Mouse (Mus musculus) heart, adult 2 months (tissue): ENCODE data around the gene Wnt2b. TPM values are rescaled to one million over a fixed set of nuclear protein-coding genes. Genes with fewer than 3 reads are reported as not detected.

ENCODE experiments used
- DNase-seq, 2 experiments: peaks; one replicate each; pipeline ENCODE4 v3.0.0; 2021
- H3K27ac ChIP-seq: fragments of 200-600 bp; 2 replicates; pipeline ENCODE4 v1.8.1; 2022
- H3K27me3 ChIP-seq: fragments of 200-500 bp; 2 replicates; pipeline ENCODE4 v1.6.1; 2012; ENCODE audit warnings: mild to moderate bottlenecking, low read length, inconsistent platforms, mixed read lengths; ENCODE audit not compliant: control insufficient read depth, insufficient read depth
- H3K36me3 ChIP-seq: fragments of 200-500 bp; 2 replicates; pipeline ENCODE4 v1.6.1; 2012; ENCODE audit warnings: low read length, inconsistent platforms; ENCODE audit not compliant: control insufficient read depth, insufficient read depth
- H3K4me1 ChIP-seq: fragments of 200-500 bp; 2 replicates; pipeline ENCODE4 v1.6.1; 2011; ENCODE audit warnings: low read length; ENCODE audit not compliant: control insufficient read depth, insufficient read depth
- H3K4me3 ChIP-seq: fragments of 200-600 bp; 2 replicates; pipeline ENCODE4 v1.8.1; 2022
- H3K79me2 ChIP-seq: fragments of 200-500 bp; replicated peaks from 2 replicates; pipeline ENCODE4 v1.6.1; 2012; ENCODE audit warnings: mild to moderate bottlenecking, inconsistent platforms, low read length, moderate library complexity, mixed read lengths; ENCODE audit not compliant: control insufficient read depth, insufficient read depth
- H3K9ac ChIP-seq: fragments of 200-500 bp; 2 replicates; pipeline ENCODE4 v1.6.1; 2012; ENCODE audit warnings: low read depth, mild to moderate bottlenecking, control low read depth, inconsistent platforms, low read length, mixed read lengths
- CTCF ChIP-seq: fragments of 200-600 bp; IDR thresholded peaks from 2 replicates; pipeline ENCODE4 v1.8.1; 2022; ENCODE audit warnings: antibody characterized with exemption, mild to moderate bottlenecking, moderate library complexity
- EP300 ChIP-seq: fragments of 200-500 bp; IDR thresholded peaks from 2 replicates; pipeline ENCODE4 v1.6.1; 2011; ENCODE audit warnings: low read depth, low read length, control low read depth; ENCODE audit not compliant: insufficient read depth
- POLR2A ChIP-seq: fragments of 200-500 bp; IDR thresholded peaks from 2 replicates; pipeline ENCODE4 v1.6.1; 2011; ENCODE audit warnings: mild to moderate bottlenecking, low read depth, low read length, control low read depth; ENCODE audit not compliant: insufficient read depth
- WGBS: fragments of 180-500 bp; shearing (Covaris S2); methylation state at CpG from one replicate; pipeline ENCODE4 v1.1.7; 2018; 5-methylcytosine and 5-hydroxymethylcytosine counted together
- intact Hi-C: fragments of 180-260 bp; cut with DNase I; formaldehyde crosslinking; loops from one replicate; pipeline ENCODE4 v1.15.1; 2025
- polyA plus RNA-seq: library from polyadenylated mRNA; depleted of rRNA; stranded (reverse); fragments of >200 nt; gene quantifications from 2 replicates; pipeline ENCODE4 v1.2.3, GENCODE M21; 2012
- total RNA-seq, 2 experiments: library from RNA; stranded (reverse); gene quantifications; 2 replicates each; pipeline ENCODE4 v1.2.3; 2021

Gene Wnt2b
- total and polyA plus RNA-seq, 3 experiments: 0.51 to 0.77 (median 0.76) TPM

DNA sequence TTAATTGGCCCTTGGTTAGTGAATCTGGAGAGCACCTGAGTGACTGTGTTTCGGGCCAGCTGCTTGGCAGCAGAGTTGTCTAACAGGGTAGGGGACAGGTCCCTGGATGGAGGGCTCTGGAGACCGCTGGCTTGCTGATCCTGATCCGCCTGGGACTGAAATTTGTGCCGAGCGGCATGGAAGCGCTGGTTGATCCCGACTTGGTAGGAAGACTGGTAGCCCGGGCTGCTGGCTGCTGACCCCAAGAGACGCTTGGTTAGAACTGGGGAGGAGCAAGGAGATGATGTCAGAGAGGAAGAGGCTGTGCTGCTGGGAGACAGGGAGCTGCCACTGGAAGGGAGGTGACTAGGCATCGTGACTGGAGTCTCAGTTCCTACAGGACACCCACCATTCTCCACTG lies 43.3 kb upstream of the Wnt2b start:
- WGBS: 76% methylated on average over 10 of the region's 10 CpGs
- intact Hi-C loops: no loop called here
- Histone ChIP-seq H3K36me3 (peaks cover 2% of the 10 kb centered on the region; the same call in 1 of the 2 replicates), H3K27ac (peak overlapping the region; percentile 23; the same call in 1 of the 2 replicates), H3K4me1 (peaks cover 2% of the 10 kb centered on the region), H3K4me3 (no peak overlapping the region), H3K9ac (no peak overlapping the region), H3K27me3 (no peaks in the 10 kb centered on the region), H3K79me2 (0 out of 2 replicates have a peak, but pooled peaks cover 2% of the 10 kb centered on the region)
- DNase-seq: no peak
- TF ChIP-seq POLR2A: no peak
- no peak for TF ChIP-seq EP300
- TF ChIP-seq CTCF: no peak

DNA sequence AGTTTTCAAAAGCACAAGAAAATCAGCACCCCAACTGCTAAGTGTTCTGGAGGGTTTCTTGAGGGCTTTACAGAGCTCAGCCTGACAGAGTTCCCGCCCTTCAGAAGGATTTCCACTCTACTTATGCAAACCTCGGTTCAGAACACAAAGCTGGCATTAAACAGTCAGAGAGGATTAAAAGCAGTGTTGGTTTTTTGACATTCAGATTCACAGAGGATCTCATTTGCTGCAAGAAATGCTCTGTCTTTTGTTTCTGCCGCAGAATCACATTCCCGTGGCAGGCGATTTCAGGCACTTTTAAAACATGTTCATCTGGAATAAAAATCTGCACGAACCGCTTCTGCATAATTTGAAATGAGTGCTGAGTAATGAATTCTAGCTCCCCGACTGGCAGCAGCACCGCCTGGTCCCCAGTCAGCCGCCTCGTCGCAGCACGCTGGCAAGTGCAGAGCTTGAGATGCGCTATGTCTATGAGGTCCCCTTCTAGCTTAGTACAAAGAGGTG lies 42.3 kb upstream of the Wnt2b start:
- H3K4me1 ChIP-seq: peaks cover 2% of the 10 kb centered on the region
- DNase-seq: no peak
- H3K36me3 ChIP-seq: peaks cover 2% of the 10 kb centered on the region; the same call in 1 of the 2 replicates
- 86% methylated on average over 14 of the region's 14 CpGs for WGBS
- no peak overlapping the region for H3K27ac ChIP-seq
- no peak for TF ChIP-seq CTCF
- TF ChIP-seq POLR2A: no peak
- TF ChIP-seq EP300: no peak
- no peak overlapping the region for H3K9ac ChIP-seq
- no peaks in the 10 kb centered on the region for H3K27me3 ChIP-seq
- H3K79me2 ChIP-seq: no peaks in the 10 kb centered on the region
- H3K4me3 ChIP-seq: no peak overlapping the region
- intact Hi-C loops: no loop called here

DNA sequence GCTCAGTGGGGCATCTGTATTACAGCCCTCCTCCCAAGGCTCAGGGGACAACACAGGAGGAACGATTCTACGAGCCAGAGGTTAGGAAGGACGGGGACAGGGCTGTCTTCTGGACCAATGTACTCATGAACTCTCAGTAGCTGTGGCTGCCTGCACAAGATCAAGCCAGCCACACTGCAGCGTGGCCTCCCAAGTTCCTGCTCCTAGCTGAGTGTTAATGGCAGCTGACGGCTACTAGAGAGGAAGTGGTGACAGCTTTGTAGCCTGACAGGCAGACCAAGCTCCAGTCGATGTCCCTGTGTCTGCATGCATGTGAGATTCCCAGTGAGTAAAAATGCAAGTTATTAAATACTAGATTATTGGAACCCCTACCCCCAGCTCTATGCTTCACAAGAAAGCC lies 39.7 kb upstream of the Wnt2b start:
- no peaks in the 10 kb centered on the region for H3K36me3 ChIP-seq
- H3K27me3 ChIP-seq: no peaks in the 10 kb centered on the region
- 47% methylated on average over 6 of the region's 6 CpGs for WGBS
- peak overlapping the region; percentile 28; the same call in 1 of the 2 replicates for H3K9ac ChIP-seq
- H3K4me1 ChIP-seq: peaks cover 6% of the 10 kb centered on the region
- H3K4me3 ChIP-seq: no peak overlapping the region
- H3K27ac ChIP-seq: no peak overlapping the region
- peak in 1 of 2 experiments; percentile 24 for DNase-seq
- no peaks in the 10 kb centered on the region for H3K79me2 ChIP-seq
- TF ChIP-seq CTCF (no peak), EP300 (no peak), POLR2A (no peak)
- intact Hi-C loops: no loop called here

DNA sequence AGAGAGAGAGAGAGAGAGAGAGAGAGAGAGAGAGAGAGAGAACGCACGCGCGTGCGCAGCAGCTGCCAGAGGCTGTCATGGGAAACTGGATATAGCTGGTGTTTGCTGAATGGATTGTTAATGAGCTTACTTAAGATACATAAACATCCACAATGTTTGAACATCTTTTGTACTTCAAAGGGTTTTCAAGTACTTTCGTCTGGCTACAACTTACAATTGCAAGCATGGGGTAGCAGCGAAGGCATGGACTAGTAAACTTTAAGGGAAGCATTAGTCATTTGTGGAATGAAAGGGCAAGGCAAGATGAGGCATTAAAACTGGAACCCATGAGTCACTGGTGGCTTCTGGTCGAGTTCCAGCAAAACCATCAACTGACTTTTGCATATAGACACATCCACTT lies 38.8 kb upstream of the Wnt2b start:
- Histone ChIP-seq H3K27ac (no peak overlapping the region), H3K36me3 (no peaks in the 10 kb centered on the region), H3K4me3 (no peak overlapping the region), H3K4me1 (peaks cover 7% of the 10 kb centered on the region), H3K79me2 (no peaks in the 10 kb centered on the region), H3K9ac (no peak overlapping the region), H3K27me3 (no peaks in the 10 kb centered on the region)
- TF ChIP-seq CTCF (no peak), POLR2A (no peak), EP300 (no peak)
- intact Hi-C loops: no loop called here
- WGBS: 86% methylated on average over 8 of the region's 8 CpGs
- no peak for DNase-seq

DNA sequence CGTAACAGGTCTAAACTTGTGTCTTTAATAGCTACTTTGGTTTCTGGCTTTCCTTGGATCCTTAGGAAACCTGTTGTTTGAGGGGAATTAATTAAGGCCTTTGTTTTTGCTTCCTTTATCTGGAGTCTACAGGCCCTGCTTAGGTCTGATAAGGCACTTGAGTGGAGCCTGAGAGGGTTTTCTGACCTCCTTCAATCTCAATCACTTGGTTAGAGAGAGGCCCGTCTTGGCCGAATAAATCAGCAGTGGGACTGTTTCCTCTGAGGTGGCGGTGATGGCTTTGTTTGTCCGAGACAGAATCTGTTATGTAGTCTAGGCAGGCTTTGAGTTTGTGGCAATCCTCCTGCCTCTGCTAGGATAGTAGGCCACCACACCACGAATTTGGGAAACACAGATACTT lies 35.8 kb upstream of the Wnt2b start:
- peaks cover 14% of the 10 kb centered on the region for H3K4me1 ChIP-seq
- intact Hi-C loops: loop anchor here (2.0 kb wide), 1 partner anchor 17 kb away; no protein-coding TSS in a partner anchor
- no peaks in the 10 kb centered on the region for H3K36me3 ChIP-seq
- no peak for DNase-seq
- H3K27me3 ChIP-seq: no peaks in the 10 kb centered on the region
- H3K9ac ChIP-seq: no peak overlapping the region
- TF ChIP-seq CTCF (no peak), EP300 (no peak), POLR2A (no peak)
- H3K27ac ChIP-seq: peak overlapping the region; percentile 68
- H3K79me2 ChIP-seq: no peaks in the 10 kb centered on the region
- H3K4me3 ChIP-seq: no peak overlapping the region
- WGBS: 27% methylated on average over 6 of the region's 6 CpGs

DNA sequence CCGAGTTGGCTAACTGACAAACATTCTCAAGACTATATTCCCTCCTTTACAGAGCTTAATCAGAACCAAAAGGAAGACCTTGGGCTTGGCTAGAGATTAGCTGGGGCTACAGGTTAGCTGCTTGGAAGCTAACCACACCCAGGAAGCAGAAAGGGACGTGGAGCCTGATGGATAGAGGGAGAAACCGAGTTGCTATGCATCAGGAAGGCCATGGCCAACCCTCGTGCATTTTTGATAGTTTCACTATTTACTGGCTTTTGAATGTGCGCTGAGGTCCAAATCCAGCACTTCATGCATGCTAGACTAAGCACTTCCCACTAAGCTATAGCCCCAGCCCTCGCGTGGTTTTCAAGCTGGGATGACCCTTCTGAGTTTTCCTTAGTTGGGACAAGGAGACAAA lies 34.0 kb upstream of the Wnt2b start:
- intact Hi-C loops: loop anchor here (2.0 kb wide), 1 partner anchor 19 kb away; no protein-coding TSS in a partner anchor
- H3K79me2 ChIP-seq: no peaks in the 10 kb centered on the region
- peak overlapping the region; percentile 20; the same call in 1 of the 2 replicates for H3K27ac ChIP-seq
- H3K4me1 ChIP-seq: peaks cover 12% of the 10 kb centered on the region
- no peaks in the 10 kb centered on the region for H3K27me3 ChIP-seq
- H3K4me3 ChIP-seq: no peak overlapping the region
- H3K36me3 ChIP-seq: no peaks in the 10 kb centered on the region
- WGBS: 51% methylated on average over 7 of the region's 7 CpGs
- H3K9ac ChIP-seq: no peak overlapping the region
- no peak for DNase-seq
- TF ChIP-seq POLR2A (no peak), CTCF (no peak), EP300 (no peak)
